Mouse (Mus musculus): ENCODE measurements around the gene Kcnk5. TPM values are rescaled to one million over a fixed set of nuclear protein-coding genes. Genes with fewer than 3 reads are reported as not detected.

The Kcnk5 gene
- polyA plus RNA-seq, 1 experiment, result 4.3 TPM

DNA sequence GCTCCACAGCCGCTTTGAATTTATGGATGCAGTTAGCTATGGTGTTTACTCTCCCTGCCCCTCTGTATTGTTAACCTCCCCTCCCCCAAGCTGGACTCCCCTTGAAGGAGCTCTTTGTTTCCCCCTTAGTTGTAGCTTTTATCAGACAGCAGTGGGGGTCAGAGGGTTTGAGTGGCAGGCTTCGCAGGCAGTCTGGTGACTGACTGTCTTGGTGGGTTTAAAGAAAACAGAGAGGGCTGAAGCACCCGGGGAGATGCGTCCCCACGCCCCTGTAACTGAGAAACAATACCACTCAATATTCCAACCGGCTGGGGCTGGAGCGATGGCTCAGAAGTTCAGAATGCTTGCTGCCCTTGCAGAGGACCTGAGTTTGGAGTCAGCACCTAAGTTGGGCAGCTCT lies 39.5 kb upstream of the Kcnk5 start:
- no peak for DNase-seq
- no peak overlapping the region for H3K4me3 ChIP-seq (replicated peaks; ENCODE audit: extremely low read depth, low read depth, low read length)
- TF ChIP-seq POLR2A (IDR thresholded peaks at IDR 0.05; ENCODE audit: borderline replicate concordance, extremely low read depth, low read depth, low read length) (no peak), CTCF (IDR thresholded peaks at IDR 0.05; ENCODE audit: insufficient read depth, low read length) (no peak)
- WGBS, result 75% methylated on average over 7 of the region's 7 CpGs
- H3K4me1 ChIP-seq (ENCODE audit: control insufficient read depth, insufficient read depth, low read length), result no peaks in the 10 kb centered on the region

DNA sequence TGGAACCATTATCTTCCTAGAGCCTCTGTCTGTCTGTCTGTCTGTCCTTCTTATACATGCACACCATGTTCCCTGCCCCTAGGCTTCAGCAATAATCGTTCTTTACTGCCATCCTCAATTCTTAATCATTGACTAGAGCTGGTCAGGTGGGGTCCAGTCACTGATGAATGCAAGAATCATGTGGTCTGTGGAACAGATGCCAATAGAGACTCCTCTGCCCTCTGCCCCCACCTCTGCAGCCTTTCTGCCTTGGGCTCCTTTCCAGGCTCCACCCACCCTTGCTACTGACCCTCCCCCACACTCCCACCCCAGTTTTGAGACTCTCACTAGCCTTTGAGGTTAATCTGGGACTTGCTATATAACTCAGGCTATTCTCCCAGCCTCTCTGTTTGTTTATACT lies 38.2 kb upstream of the Kcnk5 start:
- WGBS, result 76% methylated on average over 1 of the region's 1 CpGs
- no peaks in the 10 kb centered on the region for H3K4me1 ChIP-seq (ENCODE audit: control insufficient read depth, insufficient read depth, low read length)
- H3K4me3 ChIP-seq (replicated peaks; ENCODE audit: extremely low read depth, low read depth, low read length), result no peak overlapping the region
- no peak for DNase-seq
- TF ChIP-seq CTCF (IDR thresholded peaks at IDR 0.05; ENCODE audit: insufficient read depth, low read length) (no peak), POLR2A (IDR thresholded peaks at IDR 0.05; ENCODE audit: borderline replicate concordance, extremely low read depth, low read depth, low read length) (no peak)

DNA sequence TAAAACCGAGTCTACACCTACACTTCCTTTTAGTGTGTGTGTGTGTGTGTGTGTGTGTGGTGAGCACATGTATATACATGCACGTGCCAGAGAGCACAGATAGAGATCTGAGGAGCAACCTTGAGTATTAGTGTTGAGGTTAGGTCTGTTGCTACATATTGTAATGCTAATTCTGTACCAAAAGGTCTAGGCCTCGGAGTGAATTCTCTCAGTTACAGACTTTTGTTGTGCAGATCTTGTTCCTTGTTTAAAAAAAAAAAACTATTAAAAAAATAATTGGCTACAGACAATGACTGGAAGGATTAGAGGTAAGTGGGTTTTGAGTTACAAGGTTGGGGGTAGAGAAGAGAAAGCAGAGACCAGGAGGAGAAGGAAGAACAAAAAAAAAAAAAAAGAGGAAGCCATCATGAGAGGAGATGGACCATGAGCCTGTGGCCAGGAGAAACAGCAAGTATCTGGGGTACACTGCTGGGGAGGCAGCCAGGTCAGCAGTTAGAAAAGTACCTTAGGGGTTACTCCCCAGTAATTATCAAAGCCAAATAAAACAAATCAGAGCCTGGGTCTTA lies 35.8 kb upstream of the Kcnk5 start:
- DNase-seq, result no peak
- TF ChIP-seq CTCF (IDR thresholded peaks at IDR 0.05; ENCODE audit: insufficient read depth, low read length) (no peak), POLR2A (IDR thresholded peaks at IDR 0.05; ENCODE audit: borderline replicate concordance, extremely low read depth, low read depth, low read length) (no peak)
- WGBS, result 61% methylated on average over 3 of the region's 3 CpGs

DNA sequence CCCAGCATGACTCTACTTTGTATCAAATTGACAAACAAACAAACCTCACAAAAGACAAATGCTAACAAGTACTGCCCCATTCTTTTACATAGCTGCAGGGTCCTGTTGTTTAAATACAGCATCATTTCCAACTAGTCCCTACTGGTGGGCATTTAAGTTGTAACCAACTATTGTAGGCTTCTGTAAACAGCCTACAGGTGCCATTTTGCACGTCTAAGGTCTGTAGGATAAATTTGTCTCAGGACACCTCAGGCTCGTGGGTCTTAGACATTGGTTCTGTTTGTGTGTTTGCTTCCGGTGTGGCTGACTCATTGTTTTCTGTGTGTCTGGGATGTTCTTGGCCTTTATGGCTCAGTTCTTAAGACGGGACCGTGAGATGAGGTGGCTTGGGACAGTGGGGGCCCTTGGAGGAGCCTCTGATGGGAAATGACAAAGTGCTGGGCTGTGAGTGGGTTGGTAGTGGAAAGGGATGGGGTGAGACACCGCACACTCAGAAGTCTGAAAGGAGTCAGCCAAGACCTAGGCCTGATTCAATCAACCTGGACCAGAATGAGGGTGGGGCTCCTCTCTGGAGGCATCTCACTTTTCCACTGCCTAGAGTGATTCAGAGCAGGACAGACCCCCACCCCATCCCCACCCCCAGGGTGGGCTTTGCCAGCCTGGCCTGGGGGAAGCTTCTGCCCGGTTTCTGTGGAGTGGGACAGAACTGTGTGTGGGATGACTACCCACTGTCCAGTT lies 35.1 kb upstream of the Kcnk5 start:
- no peak overlapping the region for H3K4me3 ChIP-seq (replicated peaks; ENCODE audit: extremely low read depth, low read depth, low read length)
- no peaks in the 10 kb centered on the region for H3K4me1 ChIP-seq (ENCODE audit: control insufficient read depth, insufficient read depth, low read length)
- 87% methylated on average over 7 of the region's 7 CpGs for WGBS
- TF ChIP-seq CTCF (IDR thresholded peaks at IDR 0.05; ENCODE audit: insufficient read depth, low read length) (no peak), POLR2A (IDR thresholded peaks at IDR 0.05; ENCODE audit: borderline replicate concordance, extremely low read depth, low read depth, low read length) (no peak)
- DNase-seq, result no peak

More for the DNA sequence above, 35.8 kb upstream of the Kcnk5 start:
- Histone ChIP-seq H3K4me1 (ENCODE audit: control insufficient read depth, insufficient read depth, low read length) (no peaks in the 10 kb centered on the region), H3K4me3 (replicated peaks; ENCODE audit: extremely low read depth, low read depth, low read length) (no peak overlapping the region)

DNA sequence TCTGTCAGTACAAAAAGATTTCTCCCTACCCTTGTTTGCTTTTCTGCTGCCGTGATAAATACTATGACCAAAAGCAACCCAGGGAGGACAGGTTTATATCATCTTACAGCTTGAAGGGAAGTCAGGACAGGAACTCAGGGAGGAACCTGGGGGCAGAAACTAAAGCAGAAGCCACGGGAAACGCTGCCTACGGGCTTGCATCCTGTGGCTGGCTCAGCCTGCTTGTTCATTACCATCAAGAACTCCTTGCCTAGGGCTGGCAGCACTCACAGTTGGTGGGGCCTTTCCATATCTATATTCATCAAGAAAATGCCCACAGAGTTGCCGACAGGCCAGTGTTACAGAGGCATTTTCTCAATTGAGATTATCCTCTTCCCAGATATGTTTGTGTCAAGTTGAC lies 34.2 kb upstream of the Kcnk5 start:
- Histone ChIP-seq H3K4me3 (replicated peaks; ENCODE audit: extremely low read depth, low read depth, low read length) (no peak overlapping the region), H3K4me1 (ENCODE audit: control insufficient read depth, insufficient read depth, low read length) (no peaks in the 10 kb centered on the region)
- TF ChIP-seq POLR2A (IDR thresholded peaks at IDR 0.05; ENCODE audit: borderline replicate concordance, extremely low read depth, low read depth, low read length), result no peak
- no peak for TF ChIP-seq CTCF (IDR thresholded peaks at IDR 0.05; ENCODE audit: insufficient read depth, low read length)
- DNase-seq, result no peak
- 25% methylated on average over 5 of the region's 5 CpGs for WGBS

DNA sequence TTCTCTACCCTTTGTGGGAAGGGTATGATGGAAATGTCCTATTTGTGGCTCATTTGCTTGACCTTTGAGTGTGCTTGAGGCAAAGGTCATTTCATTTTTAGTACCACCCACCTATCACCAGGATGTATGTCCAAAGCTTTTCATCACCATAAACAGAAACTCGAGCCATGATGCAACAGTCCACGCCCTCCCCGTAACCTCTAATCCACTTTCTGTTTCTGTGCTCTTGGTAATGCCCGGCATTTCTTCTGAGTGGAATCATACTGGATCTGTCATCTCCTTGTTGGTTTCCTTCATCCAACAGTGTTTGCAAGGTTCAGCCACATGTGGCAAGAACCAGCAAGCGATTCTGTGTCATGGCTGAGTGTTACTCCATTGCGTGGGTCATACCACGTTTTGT lies 32.5 kb upstream of the Kcnk5 start:
- no peaks in the 10 kb centered on the region for H3K4me1 ChIP-seq (ENCODE audit: control insufficient read depth, insufficient read depth, low read length)
- 67% methylated on average over 7 of the region's 7 CpGs for WGBS
- DNase-seq, result no peak
- no peak overlapping the region for H3K4me3 ChIP-seq (replicated peaks; ENCODE audit: extremely low read depth, low read depth, low read length)
- TF ChIP-seq POLR2A (IDR thresholded peaks at IDR 0.05; ENCODE audit: borderline replicate concordance, extremely low read depth, low read depth, low read length) (no peak), CTCF (IDR thresholded peaks at IDR 0.05; ENCODE audit: insufficient read depth, low read length) (no peak)

DNA sequence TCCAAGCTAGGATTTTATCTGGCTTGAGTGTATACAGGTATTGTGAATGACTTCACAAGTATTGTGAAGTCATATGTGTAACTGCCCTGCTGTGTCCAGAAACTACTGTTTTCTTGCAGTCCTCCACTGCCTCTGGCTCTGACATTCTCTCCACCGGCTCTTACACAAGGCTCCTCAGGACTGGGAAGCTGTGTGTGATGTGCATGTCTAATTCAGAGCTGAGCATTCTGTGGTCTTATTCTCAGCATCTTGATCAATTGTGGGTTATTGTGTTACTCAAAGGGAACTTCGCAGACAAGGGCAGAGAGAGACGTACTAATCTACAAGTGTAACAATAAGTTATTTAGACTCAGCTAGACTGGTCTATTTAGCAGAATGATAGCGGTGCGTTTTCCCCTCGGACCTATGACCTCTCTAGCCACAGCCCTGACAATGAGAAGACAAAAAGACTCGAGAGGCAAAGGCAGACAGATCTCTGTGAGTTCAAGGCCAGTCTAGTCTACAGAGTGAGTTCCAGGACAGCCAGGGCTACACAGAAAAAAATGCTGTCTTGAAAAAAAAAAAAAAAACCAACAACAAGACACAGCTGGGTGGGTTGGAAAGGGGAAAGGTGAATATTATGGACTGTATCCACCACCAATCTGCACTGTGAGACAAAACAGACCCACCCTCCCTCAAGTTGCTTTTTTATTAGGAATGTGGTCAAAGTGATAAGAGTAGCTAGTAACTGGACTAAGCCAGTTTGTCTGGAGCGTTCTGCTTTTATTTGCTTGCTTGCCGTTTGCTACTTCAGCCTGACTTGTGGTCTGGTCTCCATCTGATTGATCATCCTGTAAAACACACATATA lies 30.4 kb upstream of the Kcnk5 start:
- Histone ChIP-seq H3K4me3 (replicated peaks; ENCODE audit: extremely low read depth, low read depth, low read length) (no peak overlapping the region), H3K4me1 (ENCODE audit: control insufficient read depth, insufficient read depth, low read length) (no peaks in the 10 kb centered on the region)
- no peak for TF ChIP-seq POLR2A (IDR thresholded peaks at IDR 0.05; ENCODE audit: borderline replicate concordance, extremely low read depth, low read depth, low read length)
- no peak for TF ChIP-seq CTCF (IDR thresholded peaks at IDR 0.05; ENCODE audit: insufficient read depth, low read length)
- no peak for DNase-seq
- 61% methylated on average over 9 of the region's 9 CpGs for WGBS

DNA sequence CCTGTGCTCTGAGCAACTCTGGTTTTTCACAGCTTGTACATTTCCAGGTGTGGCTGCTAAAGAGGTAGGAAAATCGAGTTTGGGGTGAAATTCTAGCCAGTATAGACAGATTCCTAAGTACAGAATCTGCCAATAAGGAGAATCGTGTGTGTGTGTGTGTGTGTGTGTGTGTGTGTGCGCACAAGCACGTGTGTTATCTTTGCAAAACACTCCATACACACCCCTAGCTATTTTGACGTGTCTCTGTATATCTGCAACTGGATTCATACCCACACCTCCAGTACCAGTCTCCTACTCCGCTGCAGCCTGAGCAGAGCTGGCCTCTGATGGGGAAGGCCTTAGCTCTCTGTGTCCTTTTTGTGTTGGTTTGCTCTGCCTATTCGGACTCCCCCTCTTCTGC lies 28.3 kb upstream of the Kcnk5 start:
- Histone ChIP-seq H3K4me3 (replicated peaks; ENCODE audit: extremely low read depth, low read depth, low read length) (no peak overlapping the region), H3K4me1 (ENCODE audit: control insufficient read depth, insufficient read depth, low read length) (no peaks in the 10 kb centered on the region)
- 70% methylated on average over 7 of the region's 7 CpGs for WGBS
- DNase-seq, result no peak
- TF ChIP-seq POLR2A (IDR thresholded peaks at IDR 0.05; ENCODE audit: borderline replicate concordance, extremely low read depth, low read depth, low read length), result no peak
- no peak for TF ChIP-seq CTCF (IDR thresholded peaks at IDR 0.05; ENCODE audit: insufficient read depth, low read length)

DNA sequence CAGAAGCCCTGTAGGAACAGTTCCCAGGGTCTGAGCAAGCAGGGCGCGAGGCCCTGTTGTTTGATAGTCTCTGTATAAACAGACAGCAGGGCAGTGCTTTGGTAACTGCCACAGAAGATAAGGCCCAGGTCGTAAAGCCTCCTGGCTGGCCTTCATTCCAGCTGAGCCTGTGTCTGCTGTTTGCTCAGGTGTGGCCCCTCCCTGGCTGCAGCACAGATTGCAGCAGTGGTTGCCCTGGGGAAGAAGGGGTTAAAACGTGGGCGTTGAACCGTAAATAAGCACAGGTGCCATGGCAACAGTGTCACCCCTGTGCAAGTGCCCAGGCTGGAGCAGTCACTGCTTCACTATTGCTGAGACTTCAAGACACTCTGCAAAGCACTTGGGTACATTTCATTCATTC lies 26.8 kb upstream of the Kcnk5 start:
- no peaks in the 10 kb centered on the region for H3K4me1 ChIP-seq (ENCODE audit: control insufficient read depth, insufficient read depth, low read length)
- H3K4me3 ChIP-seq (replicated peaks; ENCODE audit: extremely low read depth, low read depth, low read length), result no peak overlapping the region
- 18% methylated on average over 6 of the region's 6 CpGs for WGBS
- no peak for DNase-seq
- TF ChIP-seq CTCF (IDR thresholded peaks at IDR 0.05; ENCODE audit: insufficient read depth, low read length) (no peak), POLR2A (IDR thresholded peaks at IDR 0.05; ENCODE audit: borderline replicate concordance, extremely low read depth, low read depth, low read length) (no peak)
